Mouse (Mus musculus): ENCODE results near the gene Lrrc19. TPM values are rescaled to one million over a fixed set of nuclear protein-coding genes. Genes with fewer than 3 reads are reported as not detected.
"Not testable (repeated sequence)": the region's sequence is repeated elsewhere in the genome, so short reads cannot be mapped to it uniquely, and the experiment has no call there.

The Lrrc19 gene
- not detected for total RNA-seq (2021)
- long read RNA-seq, experiment 1: 0 reads
- long read RNA-seq, experiment 2: 0 reads

- DNase-seq: no peak
- intact Hi-C loops (cut with DNase I): no loop called here
Observed at GRCm38 (mm10) chr4:94649920-94650319, at the start of gene Lrrc19. Gene Lrrc19 (minus strand): TSS chr4:94650144.

DNA sequence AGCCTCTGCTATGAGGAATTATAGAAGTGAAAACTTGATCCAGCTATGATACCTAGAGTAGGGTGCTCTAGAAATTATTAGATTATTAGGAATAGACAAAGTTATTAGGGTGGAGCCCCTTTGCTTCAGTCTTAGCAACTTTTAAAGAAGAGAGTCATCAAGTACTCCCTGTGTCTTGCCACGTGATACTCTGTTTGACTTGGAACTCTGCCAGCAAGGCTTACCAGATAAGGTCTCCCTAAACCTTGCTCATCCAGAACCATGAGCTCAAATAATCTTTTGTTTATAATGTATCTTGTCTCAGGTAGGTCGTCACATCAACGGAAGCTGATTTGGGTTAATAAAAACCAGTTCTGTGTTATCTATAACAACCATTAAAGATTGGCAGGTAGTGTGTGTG lies 46.4 kb upstream of the Lrrc19 start:
- intact Hi-C loops (cut with DNase I): no loop called here
- no peak for DNase-seq

- intact Hi-C loops (cut with DNase I): no loop called here
- DNase-seq: no peak
Observed at GRCm38 (mm10) chr4:94692175-94692574, 42.2 kb upstream of the Lrrc19 start.

- intact Hi-C loops (cut with DNase I): no loop called here
- DNase-seq: no peak
Observed at GRCm38 (mm10) chr4:94691078-94691477, 41.1 kb upstream of the Lrrc19 start.

DNA sequence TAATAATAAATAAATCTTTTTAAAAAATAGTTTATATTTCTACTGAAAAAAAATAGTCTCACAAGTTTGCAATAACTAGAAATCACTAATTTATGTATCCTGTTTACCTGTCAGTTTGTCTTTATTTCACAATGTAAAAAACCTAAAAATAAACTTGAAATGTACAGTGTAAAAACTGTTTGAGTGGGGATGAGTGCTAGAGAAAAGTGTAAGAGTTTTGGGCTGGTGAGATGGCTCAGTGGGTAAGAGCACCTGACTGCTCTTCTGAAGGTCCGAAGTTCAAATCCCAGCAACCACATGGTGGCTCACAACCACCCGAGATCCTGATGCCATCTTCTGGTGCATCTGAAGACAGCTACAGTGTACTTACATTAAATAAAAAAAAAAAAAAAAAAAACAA lies 39.9 kb upstream of the Lrrc19 start:
- intact Hi-C loops (cut with DNase I): not testable (repeated sequence)

DNA sequence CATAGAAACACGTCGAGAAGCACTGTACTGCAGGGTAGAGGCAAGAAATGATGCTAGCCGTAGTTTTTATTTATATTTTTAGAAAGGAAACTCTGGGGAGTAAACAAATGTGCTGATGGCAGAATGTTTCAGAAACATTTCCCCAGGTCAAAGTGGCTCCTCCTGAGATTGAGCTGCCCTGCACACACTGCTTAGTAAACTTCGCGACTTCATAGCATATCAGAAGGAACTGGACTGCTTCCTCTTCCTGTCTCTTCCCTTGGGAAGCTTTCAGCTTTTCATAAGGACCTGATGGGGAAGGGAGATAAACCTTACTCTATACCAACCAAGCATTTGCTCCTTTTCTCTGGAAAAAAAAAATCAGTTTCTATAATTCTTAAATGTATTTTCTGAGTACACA lies 33.4 kb upstream of the Lrrc19 start:
- intact Hi-C loops (cut with DNase I): no loop called here
- no peak for DNase-seq

More for the DNA sequence above, 39.9 kb upstream of the Lrrc19 start:
- not testable (repeated sequence) for DNase-seq

DNA sequence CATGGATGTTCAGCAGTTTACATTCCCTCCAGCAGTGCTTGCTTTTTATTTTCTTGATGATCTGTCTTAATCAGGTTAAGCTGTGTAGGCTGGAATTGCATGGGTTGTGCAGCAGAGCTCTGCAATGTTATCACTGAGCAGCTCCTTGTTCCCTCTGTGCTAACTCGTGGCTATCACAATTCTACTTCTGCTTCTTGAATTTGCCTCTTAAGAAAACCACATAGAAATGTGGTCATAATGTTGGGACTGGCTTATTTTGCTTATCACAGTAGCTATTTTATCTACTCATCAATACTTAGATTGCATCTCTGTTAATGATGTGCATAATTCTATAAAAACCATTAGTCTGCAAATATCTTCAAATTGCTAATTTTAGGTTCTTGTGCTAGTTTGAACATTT lies 32.1 kb upstream of the Lrrc19 start:
- intact Hi-C loops (cut with DNase I): no loop called here
- no peak for DNase-seq

DNA sequence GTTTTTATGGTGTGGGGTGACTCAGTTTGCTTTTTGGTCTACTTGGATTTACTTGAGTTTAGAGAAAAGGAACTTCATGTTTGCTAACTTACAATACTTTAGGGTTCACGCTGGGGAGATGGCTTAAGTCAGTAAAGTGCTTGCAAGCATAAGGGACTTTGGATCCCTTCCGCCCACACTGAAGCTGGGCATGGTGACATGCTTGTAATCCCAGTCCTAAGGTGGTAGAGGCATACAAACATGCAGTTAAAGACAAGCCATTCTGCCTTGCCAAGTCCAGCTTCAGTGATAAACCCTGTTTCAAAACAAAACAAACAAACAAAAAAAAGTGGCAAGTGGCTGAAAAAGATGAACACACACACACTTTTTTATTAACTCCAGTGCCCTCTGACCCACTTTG lies 31.2 kb upstream of the Lrrc19 start:
- DNase-seq: no peak
- intact Hi-C loops (cut with DNase I): no loop called here

GRCm38 (mm10) chr4:94680662-94681061 lies 30.7 kb upstream of the Lrrc19 start:
- intact Hi-C loops (cut with DNase I): no loop called here
- DNase-seq: no peak

GRCm38 (mm10) chr4:94669718-94670117 lies 19.8 kb upstream of the Lrrc19 start:
- no peak for DNase-seq
- intact Hi-C loops (cut with DNase I): loop anchor here (5.0 kb wide), 1 partner anchor 233 kb away; no protein-coding TSS in a partner anchor

GRCm38 (mm10) chr4:94650426-94651175 lies 657 bp upstream of the Lrrc19 start:
- intact Hi-C loops (cut with DNase I); DNase-seq: not testable (repeated sequence)

- DNase-seq: no peak
- intact Hi-C loops (cut with DNase I): no loop called here
Observed at GRCm38 (mm10) chr4:94643141-94643540, 6.8 kb downstream of the Lrrc19 start.

DNA sequence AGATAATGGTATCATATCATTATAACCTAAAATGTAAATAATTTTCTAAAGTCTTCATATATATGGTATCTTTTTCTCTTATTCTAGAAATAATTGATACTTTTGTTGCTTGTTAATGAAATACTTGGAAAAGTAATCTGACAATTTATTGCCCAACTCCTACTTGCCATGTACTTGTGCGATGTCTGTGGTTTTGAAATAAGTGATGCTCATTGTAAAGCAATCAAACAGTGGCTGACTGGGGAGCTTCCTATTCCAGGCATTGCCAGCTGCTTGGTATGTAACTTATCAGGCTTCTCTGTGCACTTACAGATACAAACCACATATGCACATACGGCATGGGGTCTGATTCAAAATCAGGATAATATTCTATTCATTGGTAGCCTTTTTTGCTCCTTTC lies 29.9 kb downstream of the Lrrc19 start:
- no peak for DNase-seq
- intact Hi-C loops (cut with DNase I): no loop called here

GRCm38 (mm10) chr4:94614627-94615006 lies 35.3 kb downstream of the Lrrc19 start:
- no peak for DNase-seq
- intact Hi-C loops (cut with DNase I): no loop called here

- peak; percentile 73 to 91 for DNase-seq
- intact Hi-C loops (cut with DNase I): no loop called here
Observed at GRCm38 (mm10) chr4:94613972-94614626, 35.8 kb downstream of the Lrrc19 start, which contains the start of gene Ift74. Gene Ift74 (plus strand): TSS chr4:94614491.

DNA sequence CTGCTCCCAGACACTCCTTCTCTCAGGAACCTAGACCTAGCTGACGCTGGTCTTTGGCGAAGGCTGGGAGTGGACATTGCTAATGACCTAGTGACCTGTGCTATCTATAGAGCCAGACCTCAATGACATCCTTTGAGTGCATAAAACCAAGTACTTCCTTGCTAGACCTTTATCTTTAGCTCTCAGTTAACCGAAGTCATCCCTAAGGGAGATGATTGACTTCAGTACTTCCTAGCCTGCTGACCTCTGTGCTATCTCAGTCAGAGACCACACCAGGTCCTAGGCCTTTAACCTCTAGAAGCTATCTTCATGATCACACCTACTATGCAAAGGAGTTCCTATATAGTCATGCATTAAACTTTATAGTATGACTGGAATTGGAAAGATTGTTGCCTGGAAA lies 39.6 kb downstream of the Lrrc19 start:
- intact Hi-C loops (cut with DNase I): no loop called here
- no peak for DNase-seq

- intact Hi-C loops (cut with DNase I): no loop called here
- DNase-seq: no peak
Observed at GRCm38 (mm10) chr4:94605591-94605990, 44.4 kb downstream of the Lrrc19 start.

DNA sequence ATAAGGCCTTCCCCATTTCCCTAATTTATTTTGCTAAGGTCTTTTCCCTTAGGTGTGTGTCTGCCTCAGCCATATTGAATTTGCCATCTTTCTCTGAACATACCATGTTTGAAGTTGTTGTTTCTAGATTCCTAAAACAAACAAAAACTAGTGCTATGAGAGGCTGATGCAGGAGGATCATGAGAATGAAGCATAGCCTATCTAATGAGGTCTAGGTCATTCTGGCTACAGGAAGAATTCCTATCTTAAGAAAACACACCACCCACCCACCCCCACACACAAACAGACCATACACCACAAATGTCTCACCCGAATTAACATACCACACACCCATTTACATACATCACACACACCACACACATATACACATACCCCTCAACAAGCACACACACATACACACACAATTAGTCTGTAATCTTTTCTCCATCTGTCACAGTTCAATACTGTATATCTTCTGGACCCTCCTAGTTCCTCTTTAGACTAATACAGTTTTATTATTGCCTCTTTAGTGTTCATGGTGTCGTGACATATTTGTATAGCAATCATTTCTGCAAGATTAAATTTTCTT lies 45.4 kb downstream of the Lrrc19 start:
- intact Hi-C loops (cut with DNase I): loop anchor here (5.0 kb wide), 1 partner anchor 47 kb away; the partner anchor contains the start of genes Caap1 and Gm10306
- no peak for DNase-seq

GRCm38 (mm10) chr4:94603031-94603629 lies 46.8 kb downstream of the Lrrc19 start, which contains the start of gene Plaa:
Gene Plaa (minus strand): TSS chr4:94603244.
- DNase-seq: peak; percentile 82 to 92
- intact Hi-C loops (cut with DNase I): loop anchor here (5.0 kb wide), 1 partner anchor 46 kb away; the partner anchor contains the start of genes Caap1 and Gm10306

DNA sequence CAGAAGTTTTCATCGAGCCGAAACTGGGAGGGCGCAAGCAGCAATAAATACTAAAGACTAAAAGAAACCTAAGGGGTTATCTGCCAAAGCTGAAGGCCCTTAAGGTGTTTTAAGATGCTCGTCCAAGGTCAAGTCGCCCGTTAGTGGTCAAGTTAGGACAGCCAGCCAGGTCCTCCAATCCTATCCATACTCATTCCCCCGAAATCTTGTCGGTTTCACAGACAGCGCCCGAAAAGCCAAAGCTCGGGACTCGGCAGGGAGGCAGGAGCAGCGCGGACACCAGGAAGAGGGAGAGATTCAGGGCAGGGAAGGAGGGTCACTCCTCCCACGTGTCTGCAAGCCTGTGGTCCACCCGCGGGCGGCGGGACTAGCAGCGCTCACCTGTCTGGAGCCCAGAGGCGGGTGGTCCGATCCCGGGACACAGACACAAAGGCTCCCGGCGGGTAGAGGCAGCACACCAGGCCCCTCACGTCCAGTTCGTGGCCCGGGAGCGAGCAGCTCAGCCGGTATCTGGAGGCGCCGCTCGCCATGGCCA lies 47.4 kb downstream of the Lrrc19 start:
- no peak for DNase-seq
- intact Hi-C loops (cut with DNase I): loop anchor here (5.0 kb wide), 1 partner anchor 45 kb away; the partner anchor contains the start of genes Caap1 and Gm10306

All from gastrocnemius, postnatal 36 days (tissue).